In the genomic region with DNA sequence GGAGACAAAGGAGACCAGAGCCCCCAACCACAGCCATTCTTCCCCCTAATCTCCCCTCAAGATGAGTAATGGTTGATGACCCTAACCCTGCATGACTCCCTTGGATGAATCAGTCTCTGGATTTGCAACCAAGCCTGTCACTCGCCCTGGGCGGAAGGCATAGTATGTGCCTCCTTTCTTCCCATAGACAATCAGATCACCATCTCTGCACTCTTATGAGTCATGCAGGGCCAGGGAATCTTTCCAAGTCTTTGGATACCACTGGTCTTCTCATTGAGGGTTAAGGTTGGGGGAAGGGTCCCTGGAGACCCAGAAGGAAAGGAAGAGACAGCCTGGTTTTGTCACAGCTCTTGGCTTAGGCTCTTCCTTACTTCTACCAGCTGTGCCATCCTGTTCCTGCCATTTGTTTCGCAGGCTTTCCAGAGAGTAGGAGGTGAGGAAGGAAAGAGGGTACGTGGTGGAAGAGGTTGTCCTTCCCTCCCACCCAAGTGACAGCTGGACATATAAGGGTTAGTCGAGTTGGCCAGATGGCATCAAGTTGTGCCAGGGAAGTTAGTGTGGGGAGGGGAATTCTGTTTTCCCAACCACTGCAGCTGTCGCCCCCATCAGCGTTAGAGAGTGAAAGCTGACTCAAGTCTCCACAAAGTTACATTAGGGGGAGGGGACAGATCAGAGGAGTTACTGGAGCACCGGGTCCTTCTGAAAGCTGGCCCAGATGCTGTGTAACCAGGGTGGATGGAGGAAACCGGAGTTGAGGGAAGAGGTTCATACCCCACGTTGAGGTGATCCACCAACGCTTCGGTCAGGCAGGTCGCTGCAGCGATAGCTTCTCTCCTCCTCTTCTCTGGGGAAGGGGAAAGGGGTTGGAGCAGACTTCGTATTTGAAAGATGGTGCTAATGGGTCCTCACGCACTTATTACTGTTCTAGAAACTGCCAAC, we compare ENCODE assay signal across 8 mouse cellular contexts. TPM values are rescaled to one million over a fixed set of nuclear protein-coding genes. Genes with fewer than 3 reads are reported as not detected.
DNase-seq lines count a peak whose midpoint lies in the region; ATAC-seq and TF ChIP-seq lines count a peak whose summit lies in the region.

No protein-coding gene starts in this region.

- H3K4me1 ChIP-seq in cerebellum, adult 2 months (ENCODE audit: control insufficient read depth, insufficient read depth, low read length) = peaks cover 47% of the 10 kb centered on the region
- H3K4me1 ChIP-seq in hindbrain, embryonic 11.5 days (replicated peaks; ENCODE audit: control insufficient read depth, insufficient read depth, low read length) = peaks cover 2% of the 10 kb centered on the region; the same call in 1 of the 2 replicates
- H3K4me1 ChIP-seq in midbrain, embryonic 13.5 days (replicated peaks) = peaks cover 46% of the 10 kb centered on the region

- no peak for TF ChIP-seq POLR2A in cerebellum, adult 2 months (IDR thresholded peaks at IDR 0.05; ENCODE audit: borderline replicate concordance, insufficient read depth, low read length)

- peak overlapping the region; percentile 69 for H3K4me3 ChIP-seq in cerebellum, adult 2 months (replicated peaks; ENCODE audit: insufficient read depth, low read depth, low read length)
- H3K4me3 ChIP-seq in hindbrain, embryonic 11.5 days (ENCODE audit: low read depth, low read length) = peak overlapping the region; percentile 83
- H3K4me3 ChIP-seq in midbrain, embryonic 13.5 days (replicated peaks) = peak overlapping the region; percentile 92

- no peaks in the 10 kb centered on the region for H3K36me3 ChIP-seq in hindbrain, embryonic 11.5 days (ENCODE audit: control insufficient read depth, insufficient read depth, low read length)
- H3K36me3 ChIP-seq in midbrain, embryonic 13.5 days = peaks cover 14% of the 10 kb centered on the region

- no peaks in the 10 kb centered on the region for H3K27me3 ChIP-seq in cerebellum, adult 2 months (ENCODE audit: control insufficient read depth, insufficient read depth, low read length)
- H3K27me3 ChIP-seq in hindbrain, embryonic 11.5 days (ENCODE audit: control insufficient read depth, insufficient read depth, low read length) = no peaks in the 10 kb centered on the region
- H3K27me3 ChIP-seq in midbrain, embryonic 13.5 days = no peaks in the 10 kb centered on the region; the same call in 1 of the 2 replicates

- no peak for TF ChIP-seq CTCF in cerebellum, adult 2 months (IDR thresholded peaks at IDR 0.05; ENCODE audit: borderline replicate concordance, insufficient read depth, low read depth, low read length)

- 20% methylated on average over 16 of the region's 16 CpGs for WGBS in cerebellum, adult 2 months
- WGBS in hindbrain, embryonic 11.5 days = 74% methylated on average over 16 of the region's 16 CpGs
- 75% methylated on average over 16 of the region's 16 CpGs for WGBS in midbrain, embryonic 13.5 days

- peak overlapping the region; percentile 87 for H3K9ac ChIP-seq in hindbrain, embryonic 11.5 days (ENCODE audit: low read depth, low read length)
- peak overlapping the region; percentile 87 for H3K9ac ChIP-seq in midbrain, embryonic 13.5 days (replicated peaks)

- no peaks in the 10 kb centered on the region for H3K9me3 ChIP-seq in hindbrain, embryonic 11.5 days (ENCODE audit: control insufficient read depth, low read length)
- H3K9me3 ChIP-seq in midbrain, embryonic 13.5 days = no peaks in the 10 kb centered on the region

- DNase-seq in cerebellum, adult 2 months = peak in 1 of 2 experiments; percentile 28
- no peak for DNase-seq in cerebellum, postnatal 36 days
- DNase-seq in lung, postnatal 10 days = peak; percentile 31
- no peak for DNase-seq in lung, adult 18-20 months
- DNase-seq in hindbrain, embryonic 11.5 days (ENCODE audit: low spot score) = no peak
- no peak for DNase-seq in frontal cortex, postnatal 10 days (ENCODE audit: low spot score in 2 of 2)
- DNase-seq in retina, embryonic 14.5 days (ENCODE audit: low spot score) = no peak

- ATAC-seq in hindbrain, embryonic 11.5 days (ENCODE audit: low FRiP score) = peak; percentile 2; the same call in 1 of the 2 replicates
- no peak for ATAC-seq in midbrain, embryonic 13.5 days

- H3K4me2 ChIP-seq in hindbrain, embryonic 11.5 days (replicated peaks; ENCODE audit: low read depth, low read length) = peak overlapping the region; percentile 69
- H3K4me2 ChIP-seq in midbrain, embryonic 13.5 days (replicated peaks) = peak overlapping the region; percentile 72

- H3K27ac ChIP-seq in cerebellum, adult 2 months (ENCODE audit: insufficient read depth, low read length) = 0 out of 2 replicates have a peak overlapping the region, but pooled peaks have one; percentile 4
- H3K27ac ChIP-seq in hindbrain, embryonic 11.5 days (ENCODE audit: low read depth, low read length) = no peak overlapping the region
- peak overlapping the region; percentile 94; the same call in 1 of the 2 replicates for H3K27ac ChIP-seq in midbrain, embryonic 13.5 days

RNA-seq across cellular contexts. Expression of a gene that starts 0.5 kb away (rescaled TPM):
- 37.0 and 45.7 TPM in 2 replicates for polyA plus RNA-seq in cerebellum, adult 2 months (2012; rRNA removed)
- polyA plus RNA-seq in hindbrain, embryonic 11.5 days (2014; fragmentation: Nextera tagmentation; extraction: Ambion mirVana) = 11.6 and 12.1 TPM in 2 replicates
- 14.8 and 20.9 TPM in 2 replicates for polyA plus RNA-seq in midbrain, embryonic 13.5 days (2015; fragmentation: Nextera tagmentation; extraction: Ambion mirVana)

RNA-seq across cellular contexts. Expression of a gene that starts 1.7 kb away (rescaled TPM):
- 350 and 357 TPM in 2 replicates for polyA plus RNA-seq in cerebellum, adult 2 months (2012; rRNA removed)
- polyA plus RNA-seq in hindbrain, embryonic 11.5 days (2014; fragmentation: Nextera tagmentation; extraction: Ambion mirVana) = 260 and 269 TPM in 2 replicates
- 266 and 289 TPM in 2 replicates for polyA plus RNA-seq in midbrain, embryonic 13.5 days (2015; fragmentation: Nextera tagmentation; extraction: Ambion mirVana)

RNA-seq across cellular contexts. Expression of a gene that starts 11.5 kb away (rescaled TPM):
- 96.2 and 106 TPM in 2 replicates for polyA plus RNA-seq in cerebellum, adult 2 months (2012; rRNA removed)
- polyA plus RNA-seq in hindbrain, embryonic 11.5 days (2014; fragmentation: Nextera tagmentation; extraction: Ambion mirVana) = 1.7 and 3.0 TPM in 2 replicates
- 1.7 and 2.5 TPM in 2 replicates for polyA plus RNA-seq in midbrain, embryonic 13.5 days (2015; fragmentation: Nextera tagmentation; extraction: Ambion mirVana)

RNA-seq across cellular contexts. Expression of a gene that starts 21.4 kb away (rescaled TPM):
- 108 and 110 TPM in 2 replicates for polyA plus RNA-seq in cerebellum, adult 2 months (2012; rRNA removed)
- polyA plus RNA-seq in hindbrain, embryonic 11.5 days (2014; fragmentation: Nextera tagmentation; extraction: Ambion mirVana) = 215 and 216 TPM in 2 replicates
- polyA plus RNA-seq in midbrain, embryonic 13.5 days (2015; fragmentation: Nextera tagmentation; extraction: Ambion mirVana) = 127 and 141 TPM in 2 replicates

RNA-seq across cellular contexts. Expression of a gene that starts 30.6 kb away (rescaled TPM):
- polyA plus RNA-seq in cerebellum, adult 2 months (2012; rRNA removed) = 13.6 and 14.8 TPM in 2 replicates
- polyA plus RNA-seq in hindbrain, embryonic 11.5 days (2014; fragmentation: Nextera tagmentation; extraction: Ambion mirVana) = 10.5 and 11.5 TPM in 2 replicates
- 11.2 and 11.7 TPM in 2 replicates for polyA plus RNA-seq in midbrain, embryonic 13.5 days (2015; fragmentation: Nextera tagmentation; extraction: Ambion mirVana)

Comparison
In these comparisons a context has a peak if more than half of its experiments do, and no peak if none do; other contexts are left out.
1. RNA of a gene that starts 11.5 kb away (polyA plus RNA-seq): 96.2 to 106 TPM in cerebellum, adult 2 months; 1.7 to 2.5 TPM in midbrain, embryonic 13.5 days and 1.7 to 3.0 TPM in hindbrain, embryonic 11.5 days; every median in the first group is over 10 times any median in the second.
2. Peak in every context shown above with its lines, with median percentiles within 50 percentile points of each other: H3K4me3 ChIP-seq.